Mouse (Mus musculus) small intestine, adult 2 months (tissue): ENCODE measurements around the gene Abcg5.

Experiments
- CTCF ChIP-seq: fragments of 200-500 bp; IDR thresholded peaks from 2 replicates; pipeline ENCODE4 v1.5.1; 2012; ENCODE audit warnings: low read depth, mild to moderate bottlenecking, control low read depth, inconsistent platforms, low read length, moderate library complexity, mixed read lengths; ENCODE audit not compliant: insufficient replicate concordance, insufficient read length; ENCODE audit errors: extremely low read depth
- POLR2A ChIP-seq: fragments of 200-500 bp; IDR thresholded peaks from 2 replicates; pipeline ENCODE4 v1.6.1; 2012; ENCODE audit warnings: low read depth, mild to moderate bottlenecking, control low read depth, inconsistent platforms, low read length, moderate library complexity

GRCm38 (mm10) chr17:84714930-84715329 is 32.1 kb upstream of the Abcg5 start:
- TF ChIP-seq CTCF (no peak), POLR2A (no peak)
